Mouse (Mus musculus): ENCODE results near the gene Gm49673.
"Not testable (repeated sequence)": the region's sequence is repeated elsewhere in the genome, so short reads cannot be mapped to it uniquely, and the experiment has no call there.

The Gm49673 gene

DNA sequence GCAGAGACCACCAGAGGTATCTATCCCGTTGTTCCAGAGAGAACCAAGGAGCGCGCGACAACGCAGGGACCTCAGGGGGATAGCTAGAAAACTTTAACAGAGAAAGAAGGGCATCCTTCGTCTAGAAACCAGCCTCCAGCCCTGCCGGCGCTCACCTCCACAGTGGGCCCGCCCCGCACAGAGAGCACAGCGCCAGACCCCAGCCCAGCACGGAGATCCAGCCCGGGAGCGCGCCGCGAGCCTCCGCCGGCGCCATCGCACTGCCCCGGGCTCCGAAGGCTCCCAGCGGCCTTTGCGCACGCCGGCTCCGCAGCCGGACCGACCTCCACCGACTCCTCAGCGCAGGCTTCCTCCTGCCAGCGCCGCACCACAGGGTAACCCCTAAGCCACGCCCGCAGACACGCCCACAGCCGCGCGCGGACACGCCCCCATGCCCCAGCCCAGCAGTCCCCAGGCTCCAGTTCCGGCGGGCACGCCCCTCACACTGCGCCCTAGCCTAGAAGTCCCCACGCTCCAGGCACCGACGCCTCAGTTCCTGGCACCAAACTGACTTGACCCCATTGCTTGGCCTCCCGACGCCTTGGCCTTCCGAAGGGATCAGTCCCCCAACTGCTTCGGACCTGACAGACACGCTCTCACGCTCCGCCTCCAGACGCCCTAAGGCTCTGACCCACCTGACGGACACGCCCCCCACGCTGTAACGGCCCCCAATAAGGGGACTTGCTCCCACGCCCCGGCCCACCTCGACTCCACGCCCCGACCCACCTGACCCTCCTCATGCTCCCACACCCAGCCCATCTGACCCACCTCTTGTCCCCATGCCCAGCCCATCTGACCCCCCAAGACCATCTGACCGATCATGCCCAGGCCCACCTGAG lies at the start of gene Gm49673, which contains the start of gene Rnaset2a:
Gene Gm49673 (minus strand): TSS at position 350 of the 878 bp plus-strand sequence.
Gene Rnaset2a (minus strand): TSS at position 659 of the 878 bp plus-strand sequence.
- not testable (repeated sequence) for DNase-seq (ENCODE audit: low read depth, low spot score)

DNA sequence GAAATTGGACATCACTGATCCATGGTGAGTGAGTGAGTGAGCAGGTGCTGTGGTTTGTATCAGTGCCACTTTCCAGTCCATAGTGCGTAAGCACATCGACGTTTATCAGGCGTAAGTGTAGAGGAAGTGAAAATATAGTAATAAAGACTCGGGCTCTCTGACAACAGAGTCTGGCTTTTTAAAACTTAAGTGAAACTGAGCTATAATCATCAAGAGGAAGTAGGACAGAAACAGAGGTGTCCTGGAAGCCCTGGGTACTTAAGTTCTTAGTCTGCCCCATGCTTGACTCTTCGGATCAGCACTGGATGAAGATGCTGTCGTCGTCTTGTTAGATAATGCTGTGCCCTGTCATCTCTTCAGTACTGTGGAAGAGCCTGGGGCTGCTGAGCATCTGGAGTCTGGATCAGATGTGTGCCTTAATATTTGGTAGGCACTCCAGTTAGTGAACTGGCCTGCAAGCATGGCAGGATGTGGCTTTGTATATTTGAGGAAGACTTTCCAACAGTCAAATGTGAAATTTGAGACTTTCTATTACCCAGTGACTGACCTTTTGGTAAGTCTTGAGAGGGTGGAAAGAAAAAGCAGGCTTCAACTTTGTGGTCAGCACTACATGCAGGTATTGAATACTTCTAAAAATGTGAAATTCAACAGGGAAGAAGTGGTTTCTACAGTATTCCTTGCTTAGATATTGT lies 48.2 kb upstream of the Gm49673 start:
- no peak for DNase-seq (ENCODE audit: low read depth, low spot score)

DNA sequence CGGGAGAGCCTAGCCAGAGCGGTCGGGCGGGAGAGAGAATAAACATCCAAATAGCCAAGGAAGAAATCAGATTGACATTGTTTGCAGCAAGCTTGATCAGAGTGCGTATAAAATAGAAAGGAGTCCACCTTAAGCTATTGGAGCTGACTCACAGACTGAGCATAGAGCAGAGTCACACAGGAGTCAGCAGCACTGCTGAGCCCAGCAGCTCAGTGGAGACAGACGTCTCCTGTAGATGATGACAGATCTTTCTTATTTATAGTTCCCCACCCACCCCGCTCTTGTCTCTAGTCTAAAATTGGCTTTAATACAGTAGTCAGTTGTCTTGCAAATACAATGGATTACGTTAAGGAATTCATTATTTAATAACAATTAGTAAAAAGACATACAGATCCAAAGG lies 46.1 kb upstream of the Gm49673 start:
- no peak for DNase-seq (ENCODE audit: low read depth, low spot score)

DNA sequence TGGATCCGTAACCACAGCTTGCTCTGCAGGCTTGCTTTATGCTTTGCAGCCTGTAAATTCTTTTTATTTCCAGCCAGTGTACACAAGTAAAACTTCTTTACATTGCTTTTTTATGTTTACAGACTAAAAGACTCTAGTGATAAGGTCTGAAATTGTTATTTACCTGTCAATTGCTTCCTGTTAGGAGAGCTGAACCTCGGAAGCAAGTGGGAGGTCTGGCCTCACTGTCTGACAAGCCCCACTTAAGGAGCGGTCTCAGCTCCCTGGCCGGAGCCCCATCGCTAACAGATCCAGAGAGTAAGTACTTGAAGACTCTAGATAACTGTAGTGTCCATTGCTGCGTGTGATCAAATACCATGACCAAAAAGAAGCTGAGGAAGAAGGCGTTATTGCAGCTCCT lies 36.6 kb upstream of the Gm49673 start:
- DNase-seq (ENCODE audit: low read depth, low spot score): no peak

DNA sequence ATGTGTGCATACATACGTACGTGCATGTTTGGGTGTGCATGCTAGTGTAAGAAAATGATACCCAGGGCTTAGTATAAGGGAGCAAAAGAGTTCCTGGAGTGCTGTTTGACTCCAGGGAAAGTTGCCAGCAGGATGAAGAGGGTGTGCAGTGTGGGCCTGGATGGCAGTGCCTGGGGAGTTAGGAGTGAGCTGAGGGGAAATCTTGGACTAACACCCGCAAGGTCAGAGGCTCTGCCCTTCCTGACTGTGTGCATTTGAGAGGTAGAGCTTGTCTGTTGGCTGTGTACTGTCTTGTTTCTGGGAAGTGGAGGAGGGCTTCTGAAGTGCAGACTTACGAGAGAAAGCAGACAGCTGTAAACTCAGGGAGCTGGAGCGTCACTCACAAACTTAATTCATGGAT lies 36.2 kb upstream of the Gm49673 start:
- DNase-seq (ENCODE audit: low read depth, low spot score): no peak

DNA sequence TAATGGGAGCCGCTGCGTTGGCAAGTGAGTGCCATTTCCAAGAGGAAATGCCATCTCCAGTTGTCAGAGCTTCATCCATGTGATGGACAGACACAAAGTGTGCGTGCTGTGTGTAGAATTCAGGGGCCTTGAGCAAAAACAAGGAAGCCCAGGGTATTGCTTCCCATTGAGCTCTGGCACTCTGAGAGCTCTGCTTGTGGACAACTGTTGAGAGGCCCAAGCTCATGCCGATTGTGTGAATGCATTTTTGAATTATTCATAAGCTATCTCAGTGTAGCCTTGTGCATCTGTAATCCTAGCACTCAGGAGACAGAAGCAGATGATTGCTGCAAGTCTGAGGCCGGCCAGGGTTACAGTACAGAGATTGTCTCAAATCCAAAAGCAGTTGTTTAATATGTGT lies 29.5 kb upstream of the Gm49673 start:
- no peak for DNase-seq (ENCODE audit: low read depth, low spot score)

DNA sequence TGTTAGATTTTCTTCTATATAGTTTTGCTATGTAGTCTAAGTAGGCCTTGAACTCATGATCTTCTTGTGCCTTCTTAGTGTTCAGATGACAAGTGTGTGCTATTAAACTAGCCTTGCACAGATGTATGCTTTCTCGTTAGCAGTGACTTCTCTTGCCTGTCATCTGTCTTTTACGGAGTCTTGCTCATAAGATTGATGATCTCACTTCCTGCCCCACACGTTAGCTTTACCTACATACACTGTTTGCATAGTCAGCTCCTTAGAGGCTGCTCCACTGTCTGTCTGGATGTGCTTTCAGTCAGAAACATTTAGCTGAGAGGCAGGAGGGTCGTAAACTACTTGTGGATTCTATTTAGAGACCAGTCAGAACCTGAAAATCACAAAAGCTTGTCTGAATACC lies 23.5 kb upstream of the Gm49673 start:
- no peak for DNase-seq (ENCODE audit: low read depth, low spot score)

DNA sequence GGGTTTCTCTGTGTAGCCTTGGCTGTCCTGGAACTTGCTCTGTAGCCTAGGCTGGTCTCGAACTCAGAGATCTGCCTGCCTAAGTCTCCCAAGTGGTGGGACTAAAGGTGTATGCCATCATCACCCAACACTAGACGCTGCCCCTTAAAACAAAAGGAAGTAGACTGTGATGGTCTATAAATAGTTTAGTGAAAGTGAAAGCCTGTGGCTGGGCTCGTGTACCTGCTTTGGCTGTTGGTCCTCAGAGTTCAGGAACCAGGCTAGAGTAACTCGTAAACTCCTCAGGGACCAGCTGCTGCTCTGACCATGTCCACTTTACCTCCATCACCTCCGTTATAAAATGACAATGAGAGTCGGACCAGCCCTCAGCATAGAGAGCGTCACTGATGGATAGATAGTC lies 22.7 kb upstream of the Gm49673 start:
- no peak for DNase-seq (ENCODE audit: low read depth, low spot score)

DNA sequence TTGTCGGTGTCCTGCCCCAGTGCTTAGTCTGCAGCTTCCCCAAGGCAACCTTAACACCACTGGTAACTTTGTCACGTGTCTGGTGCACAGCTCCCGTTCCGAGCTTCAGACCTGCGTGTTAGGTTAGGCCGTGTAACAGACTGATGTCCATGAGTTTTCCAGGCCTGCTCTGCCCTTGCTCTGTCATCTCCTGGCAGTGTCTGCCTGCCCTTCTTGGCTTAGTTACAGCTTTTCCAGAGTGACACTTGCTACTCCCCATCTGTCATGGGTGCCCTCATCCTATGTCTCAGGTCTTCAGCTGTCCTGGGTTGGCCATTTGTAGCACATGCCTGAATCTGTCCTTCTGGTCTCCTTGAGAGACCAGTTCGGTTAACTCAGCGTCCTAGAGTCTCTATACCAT lies 19.8 kb upstream of the Gm49673 start:
- DNase-seq (ENCODE audit: low read depth, low spot score): not testable (repeated sequence)

DNA sequence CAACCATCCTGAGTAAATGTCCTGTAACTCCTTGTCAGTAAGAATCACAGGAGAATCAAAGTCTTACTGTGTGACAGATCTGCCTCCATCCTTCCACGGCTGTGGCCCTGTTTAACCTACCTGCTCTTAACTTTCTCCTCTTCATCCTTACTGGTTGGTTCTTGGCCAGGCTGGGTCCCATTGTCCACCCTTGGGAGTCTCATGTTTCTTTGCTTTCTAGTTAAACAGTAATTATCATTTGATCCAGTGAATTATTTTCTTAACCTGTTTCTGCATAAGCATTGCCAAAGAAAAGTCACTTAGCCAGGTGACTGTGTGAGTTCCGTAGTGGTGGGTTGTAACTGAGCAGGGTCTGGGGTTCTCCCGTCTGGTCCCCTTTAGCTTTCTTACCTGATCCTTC lies 18.9 kb upstream of the Gm49673 start:
- not testable (repeated sequence) for DNase-seq (ENCODE audit: low read depth, low spot score)

DNA sequence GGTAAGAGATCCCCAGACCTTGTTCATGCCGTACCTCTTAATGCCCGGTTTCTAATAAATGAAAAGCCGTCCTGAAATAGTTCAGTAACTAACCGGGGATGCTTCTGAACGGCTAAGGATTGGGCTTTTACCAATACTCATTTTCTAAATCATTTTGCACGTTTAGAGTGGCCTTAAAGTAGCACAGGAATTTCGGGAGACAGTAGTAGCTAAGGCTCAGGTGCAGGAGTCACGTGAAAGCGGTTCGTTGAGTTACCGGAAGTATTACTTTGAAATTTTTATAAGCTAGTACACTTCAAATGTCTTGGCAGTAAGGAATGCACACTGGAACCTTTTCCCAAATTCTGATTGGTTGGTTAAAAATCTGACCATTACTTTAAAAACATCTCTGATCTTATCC lies 18.4 kb upstream of the Gm49673 start:
- not testable (repeated sequence) for DNase-seq (ENCODE audit: low read depth, low spot score)

DNA sequence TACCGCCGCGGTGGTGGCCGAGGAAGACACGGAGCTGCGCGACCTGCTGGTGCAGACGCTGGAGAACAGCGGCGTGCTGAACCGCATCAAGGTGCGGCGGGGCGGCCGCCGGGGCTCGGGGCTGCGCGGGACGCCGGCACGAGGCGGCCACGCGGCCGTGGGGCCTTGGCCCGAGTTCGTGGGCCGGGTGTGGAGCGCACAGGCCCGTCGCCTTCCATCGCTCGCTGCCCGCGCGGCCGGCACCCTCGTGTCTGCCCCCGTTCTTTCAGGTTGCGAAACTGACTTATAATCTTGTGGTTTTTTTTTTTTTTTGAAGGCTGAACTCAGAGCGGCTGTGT lies 18.0 kb upstream of the Gm49673 start:
- not testable (repeated sequence) for DNase-seq (ENCODE audit: low read depth, low spot score)

DNA sequence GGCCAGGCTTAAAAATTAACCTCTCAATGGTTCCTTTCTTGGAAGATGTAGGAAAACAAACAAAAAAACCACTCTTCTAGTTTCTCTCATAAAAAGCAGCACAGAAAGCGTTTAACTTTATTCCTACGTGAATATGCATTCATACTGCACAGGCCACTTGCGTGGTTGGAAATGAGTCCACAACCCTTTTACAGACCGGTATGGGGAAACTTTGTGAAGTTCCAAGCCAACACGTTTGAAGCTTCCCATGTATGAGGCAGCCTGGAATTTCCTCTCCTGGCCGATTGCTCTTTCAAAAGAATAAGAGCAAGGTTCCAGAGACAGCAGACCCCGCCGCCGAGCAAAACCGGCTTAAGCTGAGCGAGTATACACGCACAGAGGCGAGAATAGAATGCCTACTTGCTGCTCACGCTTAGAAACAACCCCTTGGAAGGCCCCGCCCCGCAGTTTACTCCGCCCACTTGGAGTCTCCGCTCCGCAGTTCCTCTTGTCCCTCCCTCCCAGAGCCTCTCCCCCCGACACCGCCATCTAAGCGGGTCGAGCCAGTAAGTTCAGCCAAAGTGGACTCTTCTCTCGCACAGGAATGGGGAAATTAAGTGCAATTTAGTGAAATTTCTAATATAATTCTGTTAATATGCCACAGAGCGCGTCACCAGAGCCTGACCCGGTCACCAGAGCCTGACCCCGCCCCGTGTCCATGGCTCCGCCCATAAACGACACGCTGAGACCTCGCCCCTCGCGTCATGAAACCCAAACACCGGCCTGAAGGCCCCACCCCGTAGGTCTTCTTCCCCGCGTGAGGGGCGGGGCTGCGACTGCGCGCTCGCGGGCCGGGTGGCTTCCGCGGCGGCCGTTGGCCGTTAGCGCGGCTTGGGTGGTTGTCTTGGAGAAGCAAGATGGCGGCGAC lies 17.4 kb upstream of the Gm49673 start, which contains the start of gene Fgfr1op:
Gene Fgfr1op (plus strand): TSS at position 801 of the 907 bp plus-strand sequence.
- DNase-seq (ENCODE audit: low read depth, low spot score): not testable (repeated sequence)

DNA sequence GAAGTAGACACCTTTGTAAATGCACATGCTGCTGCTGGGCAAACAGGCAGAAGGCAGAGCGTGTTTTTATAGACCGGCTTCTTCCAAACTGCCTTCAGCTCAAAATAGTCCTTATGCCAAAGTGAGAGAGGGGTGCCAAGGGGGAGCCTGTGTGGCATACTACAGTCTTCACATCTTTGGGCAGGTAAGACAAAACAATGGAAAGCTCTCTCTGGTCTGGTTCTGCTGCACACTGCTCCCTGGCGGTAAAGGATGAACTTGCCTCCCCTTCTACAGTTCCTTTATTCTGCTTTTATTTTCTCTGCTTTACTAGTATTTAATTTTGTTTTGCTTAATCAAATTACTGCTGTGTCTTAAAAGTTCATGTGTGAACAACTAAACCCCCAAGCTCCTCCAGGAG lies 13.4 kb upstream of the Gm49673 start:
- not testable (repeated sequence) for DNase-seq (ENCODE audit: low read depth, low spot score)

DNA sequence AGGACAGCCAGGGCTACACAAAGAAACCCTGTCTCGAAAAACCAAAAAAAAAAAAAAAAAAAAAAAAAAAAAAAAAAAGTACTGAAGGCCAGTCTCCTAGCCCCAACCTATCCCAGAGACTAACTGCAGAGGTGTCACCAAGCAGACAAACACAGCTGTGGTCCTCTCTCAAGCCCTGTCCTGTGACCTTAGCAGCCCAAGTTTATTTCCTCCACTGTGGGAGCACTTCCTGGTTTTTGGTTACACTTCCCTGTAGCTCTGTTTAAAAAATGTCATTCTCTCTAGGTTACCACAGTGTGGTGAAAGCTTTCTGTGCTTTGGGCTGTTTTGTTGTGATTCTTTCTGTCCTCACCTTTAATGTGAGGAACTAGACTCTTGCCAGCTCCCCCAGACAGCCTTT lies 11.0 kb upstream of the Gm49673 start:
- not testable (repeated sequence) for DNase-seq (ENCODE audit: low read depth, low spot score)

DNA sequence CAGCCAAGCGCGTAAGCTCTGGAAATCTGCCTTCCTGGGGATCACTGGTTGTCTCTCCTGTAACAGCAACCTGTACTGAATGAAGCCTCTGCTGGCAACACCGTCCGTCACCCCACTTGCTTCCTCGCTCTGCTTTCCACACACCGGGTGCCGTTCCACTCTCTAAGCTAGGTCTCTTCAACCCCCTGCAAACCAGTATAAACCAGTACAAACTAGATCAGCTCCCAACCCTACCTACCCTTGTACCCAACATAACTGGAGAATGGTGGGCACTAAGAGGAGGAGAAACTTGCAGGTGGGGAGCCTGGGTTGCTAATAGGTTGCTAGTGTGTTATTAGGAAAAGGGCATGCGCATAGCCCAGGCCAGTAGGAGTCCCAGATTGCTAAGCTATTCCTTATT lies 8.4 kb upstream of the Gm49673 start:
- DNase-seq (ENCODE audit: low read depth, low spot score): not testable (repeated sequence)

DNA sequence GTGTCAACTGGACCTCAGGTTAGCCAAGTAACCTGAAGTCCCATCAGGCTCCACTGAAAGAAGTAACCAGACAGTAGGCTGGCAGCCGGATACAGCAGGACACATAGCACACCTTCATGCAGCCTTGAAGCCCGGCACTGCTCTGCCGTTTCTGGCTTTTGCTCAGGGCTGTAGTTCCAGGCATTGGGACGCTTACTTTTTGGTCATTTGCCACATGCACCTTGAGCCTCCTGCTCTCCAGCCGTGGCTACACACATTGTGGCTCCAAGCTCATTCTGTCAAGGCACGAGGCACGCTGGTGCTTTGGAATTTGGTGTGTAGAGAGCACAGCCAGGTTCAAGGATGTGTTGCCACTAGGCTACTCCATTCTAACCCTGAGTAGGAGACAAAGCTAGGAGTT lies 7.4 kb upstream of the Gm49673 start:
- DNase-seq (ENCODE audit: low read depth, low spot score): not testable (repeated sequence)

DNA sequence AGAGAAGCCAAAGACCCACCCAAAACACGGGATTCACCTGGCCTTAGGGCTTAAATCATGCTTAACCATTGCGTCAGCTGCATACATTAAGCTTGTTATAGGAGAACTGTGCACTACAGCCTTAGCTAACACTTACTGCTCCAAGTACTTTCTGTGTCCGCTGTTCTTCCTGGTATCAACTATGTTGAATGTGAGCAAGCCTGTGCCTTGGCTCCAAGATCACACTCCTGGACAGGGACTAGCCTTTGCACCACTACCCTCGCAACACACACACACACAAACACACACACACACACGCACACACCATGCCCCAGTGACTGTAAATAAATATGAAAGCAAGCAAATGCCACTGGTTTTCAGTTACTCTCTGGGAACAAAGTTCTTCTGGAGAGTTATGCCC lies 657 bp downstream of the Gm49673 start:
- not testable (repeated sequence) for DNase-seq (ENCODE audit: low read depth, low spot score)

DNA sequence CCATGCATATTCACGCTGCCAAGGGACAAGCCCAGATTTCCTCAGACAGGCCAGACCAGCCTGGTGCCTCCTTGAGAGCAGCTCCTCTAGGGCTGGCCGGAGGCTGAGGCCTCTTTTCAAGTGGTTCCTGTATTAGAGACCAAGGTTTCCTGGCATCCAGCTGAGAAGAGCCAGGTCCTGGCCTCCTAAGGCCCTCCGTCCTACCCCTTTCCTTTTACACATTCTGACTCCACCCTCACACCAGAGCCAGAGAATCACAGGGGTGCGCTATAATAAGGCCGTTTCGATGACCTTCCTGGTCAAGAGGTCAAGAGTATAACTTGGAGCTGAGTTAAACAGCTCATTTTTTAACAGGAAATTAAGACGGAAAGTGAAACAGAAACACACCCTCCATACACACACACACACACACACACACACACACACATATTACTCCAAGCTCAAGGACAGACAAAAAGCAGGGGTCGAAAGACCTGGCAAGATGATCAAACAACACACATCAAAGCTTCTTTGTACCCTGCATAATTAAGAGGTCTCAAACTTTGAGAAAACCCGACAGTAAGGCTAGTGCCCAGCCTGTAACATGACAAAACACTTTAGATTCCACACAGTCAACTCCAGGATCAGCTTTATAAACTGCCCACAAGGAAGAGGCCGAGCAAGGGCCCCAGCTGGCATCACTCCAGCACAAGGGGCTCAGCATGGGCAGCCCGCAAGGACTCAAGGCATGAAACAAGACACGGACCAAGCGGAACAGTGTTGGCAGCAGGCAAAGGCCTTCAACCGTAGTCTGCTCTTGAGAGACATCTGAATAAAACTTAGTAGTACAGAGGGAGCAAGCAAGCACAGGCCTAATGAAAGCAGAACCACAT lies 3.5 kb downstream of the Gm49673 start:
- not testable (repeated sequence) for DNase-seq (ENCODE audit: low read depth, low spot score)

DNA sequence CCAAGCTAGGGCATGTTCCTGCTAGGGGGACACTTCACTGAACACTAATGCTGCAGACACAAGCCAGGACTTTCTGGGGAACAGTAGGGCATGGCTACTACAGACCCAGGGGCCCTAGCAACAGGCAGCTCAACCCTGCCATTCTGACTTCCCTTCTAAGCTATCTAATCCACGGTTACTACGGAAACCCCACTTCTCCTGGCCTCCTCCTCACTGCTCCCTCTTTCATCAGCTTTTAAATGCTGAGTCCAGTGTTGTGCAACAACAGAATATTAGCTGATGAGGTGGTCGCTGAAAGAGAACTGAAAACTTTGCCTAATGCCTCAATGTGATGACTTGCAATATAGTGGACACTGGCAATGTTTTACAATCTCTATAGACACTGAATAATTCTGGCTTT lies 7.4 kb downstream of the Gm49673 start:
- DNase-seq (ENCODE audit: low read depth, low spot score): not testable (repeated sequence)

DNA sequence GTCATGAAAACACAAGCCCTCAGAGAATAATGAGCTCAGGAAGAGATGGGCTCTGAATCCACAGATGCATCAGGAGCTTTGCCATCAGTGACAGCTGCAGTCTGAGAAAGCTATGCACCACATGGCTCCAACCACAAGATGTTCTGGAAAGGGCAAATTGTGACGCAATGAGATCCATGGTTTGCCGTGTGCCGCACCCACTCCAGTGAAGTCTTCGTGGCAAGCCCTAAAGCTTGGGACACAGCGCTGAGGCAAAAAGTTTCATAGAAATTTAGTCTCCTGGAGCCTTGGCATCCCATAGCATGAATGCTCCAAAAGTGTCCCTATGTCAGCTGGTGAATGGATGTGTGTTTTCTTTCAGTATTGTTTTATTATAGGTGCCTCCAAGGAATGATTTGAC lies 9.5 kb downstream of the Gm49673 start:
- not testable (repeated sequence) for DNase-seq (ENCODE audit: low read depth, low spot score)
